Mouse (Mus musculus): ENCODE measurements around the gene Bnc1.

The Bnc1 gene

GRCm38 (mm10) chr7:81974616-81975015, 17.5 kb downstream of the Bnc1 start:
- DNase-seq (ENCODE audit: low read depth, low spot score), result no peak

- DNase-seq (ENCODE audit: low read depth, low spot score), result no peak
Measured at GRCm38 (mm10) chr7:81973939-81974338, 18.2 kb downstream of the Bnc1 start.

- no peak for DNase-seq (ENCODE audit: low read depth, low spot score)
Measured at GRCm38 (mm10) chr7:81973339-81973738, 18.8 kb downstream of the Bnc1 start.

- no peak for DNase-seq (ENCODE audit: low read depth, low spot score)
Measured at GRCm38 (mm10) chr7:81968975-81969374, 23.1 kb downstream of the Bnc1 start.

GRCm38 (mm10) chr7:81968451-81968850, 23.6 kb downstream of the Bnc1 start:
- DNase-seq (ENCODE audit: low read depth, low spot score), result no peak

- no peak for DNase-seq (ENCODE audit: low read depth, low spot score)
Measured at GRCm38 (mm10) chr7:81966195-81966594, 25.9 kb downstream of the Bnc1 start.

GRCm38 (mm10) chr7:81959704-81960103, 32.4 kb downstream of the Bnc1 start:
- no peak for DNase-seq (ENCODE audit: low read depth, low spot score)

GRCm38 (mm10) chr7:81954208-81954846, 37.8 kb downstream of the Bnc1 start:
- DNase-seq (ENCODE audit: low read depth, low spot score), result no peak

- DNase-seq (ENCODE audit: low read depth, low spot score), result no peak
Measured at GRCm38 (mm10) chr7:81950499-81950898, 41.6 kb downstream of the Bnc1 start.

GRCm38 (mm10) chr7:81945398-81945797, 46.7 kb downstream of the Bnc1 start:
- no peak for DNase-seq (ENCODE audit: low read depth, low spot score)

GRCm38 (mm10) chr7:81934806-81935205, 57.3 kb downstream of the Bnc1 start:
- no peak for DNase-seq (ENCODE audit: low read depth, low spot score)

GRCm38 (mm10) chr7:81934267-81934745, 57.8 kb downstream of the Bnc1 start, which contains the start of gene Hdgfl3:
Hdgfl3 (minus strand) TSS chr7:81934473.
- peak; percentile 34 for DNase-seq (ENCODE audit: low read depth, low spot score)

GRCm38 (mm10) chr7:81933601-81934266, 58.4 kb downstream of the Bnc1 start:
- DNase-seq (ENCODE audit: low read depth, low spot score), result no peak

- no peak for DNase-seq (ENCODE audit: low read depth, low spot score)
Measured at GRCm38 (mm10) chr7:81933061-81933600, 59.0 kb downstream of the Bnc1 start.

- DNase-seq (ENCODE audit: low read depth, low spot score), result no peak
Measured at GRCm38 (mm10) chr7:81932521-81933045, 59.5 kb downstream of the Bnc1 start.

- no peak for DNase-seq (ENCODE audit: low read depth, low spot score)
Measured at GRCm38 (mm10) chr7:81928998-81929397, 63.1 kb downstream of the Bnc1 start.

GRCm38 (mm10) chr7:81921379-81921952, 70.6 kb downstream of the Bnc1 start:
- DNase-seq (ENCODE audit: low read depth, low spot score), result no peak

GRCm38 (mm10) chr7:81920314-81920713, 71.8 kb downstream of the Bnc1 start:
- DNase-seq (ENCODE audit: low read depth, low spot score), result no peak

GRCm38 (mm10) chr7:81918316-81918715, 73.8 kb downstream of the Bnc1 start:
- no peak for DNase-seq (ENCODE audit: low read depth, low spot score)

Measured in WW6 (cell line).